Mouse (Mus musculus): Measurements from ENCODE around the gene Slc25a21.

DNA sequence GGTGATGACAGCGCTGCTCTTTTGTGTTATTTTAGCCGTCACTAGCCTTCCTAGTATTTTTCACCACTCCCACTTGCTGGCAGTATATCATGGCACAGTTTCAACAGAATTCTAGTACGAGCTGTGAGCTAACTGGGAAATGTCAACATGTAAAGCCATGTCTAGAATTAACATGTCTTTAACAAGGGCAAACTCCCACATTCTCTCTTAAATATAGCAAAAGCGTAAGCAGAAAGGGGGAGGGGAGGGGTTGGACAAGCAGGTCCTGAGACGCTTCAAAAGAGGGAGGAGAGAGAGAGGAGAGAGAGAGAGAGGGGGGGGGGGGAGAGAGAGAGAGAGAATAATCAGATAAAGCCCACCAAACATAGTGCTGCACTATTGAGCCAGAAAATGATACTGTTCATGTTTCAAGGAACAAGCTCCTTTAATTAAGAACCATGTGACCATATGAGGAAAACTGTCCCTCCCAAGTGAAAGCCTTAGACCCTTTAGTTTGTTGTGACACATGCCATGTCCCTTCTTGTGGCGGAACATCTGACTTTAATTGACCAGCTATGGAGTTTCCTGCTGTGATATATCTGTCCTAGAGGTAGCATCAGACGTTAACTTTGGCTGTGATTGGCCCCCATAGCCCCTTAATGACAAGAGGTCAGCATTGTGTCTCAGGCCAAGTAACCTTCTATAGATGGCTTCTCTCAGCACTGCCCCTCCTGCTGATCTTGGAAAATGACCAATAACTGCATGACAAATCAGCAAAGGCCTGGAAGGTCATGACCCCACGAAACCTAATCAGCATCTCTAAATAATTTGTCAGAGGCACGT, 237.8 kb downstream of the Slc25a21 start:
- no peak for TF ChIP-seq CTCF (IDR thresholded peaks at IDR 0.05; ENCODE audit: control insufficient read depth, insufficient read depth, low read length)
- no peak for TF ChIP-seq POLR2A (IDR thresholded peaks at IDR 0.05; ENCODE audit: borderline replicate concordance, control insufficient read depth, low read depth, low read length)

All from bone marrow, adult 2 months (tissue).